ENCODE assay signal across 32 mouse cellular contexts in the genomic region with DNA sequence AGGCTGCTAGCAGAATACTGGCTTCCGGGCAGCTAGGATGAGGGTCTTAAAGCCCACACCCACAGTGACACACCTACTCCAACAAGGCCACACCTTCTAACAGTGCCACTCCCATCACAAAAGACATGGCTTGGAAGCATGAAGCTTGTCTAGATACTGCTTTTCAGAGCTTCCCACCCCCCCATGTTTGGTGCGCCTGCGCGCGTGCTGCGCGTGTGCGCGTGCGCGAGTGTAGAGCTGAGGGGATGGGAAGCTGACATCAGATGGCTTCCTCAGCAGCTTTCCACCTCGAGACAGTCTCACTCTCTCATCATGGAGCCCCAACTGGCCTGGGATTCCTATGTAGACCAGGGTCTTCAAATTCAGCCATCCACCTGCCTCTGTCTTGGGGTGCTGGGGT. TPM values are rescaled to one million over a fixed set of nuclear protein-coding genes. Genes with fewer than 3 reads are reported as not detected.
DNase-seq lines count a peak whose midpoint lies in the region; ATAC-seq and TF ChIP-seq lines count a peak whose summit lies in the region.
"Had no signal": no experiment of that assay in that cellular context is flagged by ENCODE, and none has a peak within 500 bp of the region (broad histone marks: within the 10 kb centered on the region; RNA-seq: fewer than 3 reads in every experiment).

No protein-coding gene starts in this region.

- H3K36me3 ChIP-seq in E14TG2a.4 (ENCODE audit: insufficient read depth, low read length) (peaks cover 50% of the 10 kb centered on the region), ES-Bruce4 (ENCODE audit: control insufficient read depth, insufficient read depth, low read length, poor library complexity, severe bottlenecking) (no peaks in the 10 kb centered on the region), ES-E14 (ENCODE audit: control insufficient read depth, insufficient read depth, low read length, poor library complexity, severe bottlenecking) (peaks cover 8% of the 10 kb centered on the region)
- peaks cover 14% of the 10 kb centered on the region for H3K36me3 ChIP-seq in kidney, embryonic 16.5 days (ENCODE audit: insufficient read depth, low read length)
- H3K36me3 ChIP-seq: G1E had no signal

- no peak for TF ChIP-seq POLR2A in ES-Bruce4 (IDR thresholded peaks at IDR 0.05; ENCODE audit: insufficient read depth, low read length)

- H3K4me1 ChIP-seq in E14TG2a.4 (replicated peaks; ENCODE audit: low read depth, low read length) (peaks cover 62% of the 10 kb centered on the region), ES-Bruce4 (ENCODE audit: control insufficient read depth, insufficient read depth, low read length) (peaks cover 11% of the 10 kb centered on the region), ES-E14 (ENCODE audit: control insufficient read depth in 2 of 2, insufficient read depth in 2 of 2, low read length in 2 of 2, poor library complexity in 1 of 2) (peaks cover 7 to 15% of the 10 kb centered on the region in 2 experiments; a peak in 3 of 4 replicates)
- no peaks in the 10 kb centered on the region for H3K4me1 ChIP-seq in kidney, embryonic 16.5 days (ENCODE audit: insufficient read depth, low read length)
- H3K4me1 ChIP-seq: embryonic facial prominence, embryonic 13.5 days; embryonic facial prominence, embryonic 15.5 days; forebrain, embryonic 12.5 days had no signal

- no peak for TF ChIP-seq CTCF in E14TG2a.4 (conservative IDR thresholded peaks at IDR 0.05; ENCODE audit: low read length)
- no peak for TF ChIP-seq CTCF in ES-Bruce4 (IDR thresholded peaks at IDR 0.05; ENCODE audit: low read depth, low read length)

- H3K27me3 ChIP-seq in E14TG2a.4 (ENCODE audit: insufficient read depth, low read length) (no peaks in the 10 kb centered on the region), ES-Bruce4 (ENCODE audit: control insufficient read depth, insufficient read depth, low read length, poor library complexity, severe bottlenecking) (no peaks in the 10 kb centered on the region)
- H3K27me3 ChIP-seq in kidney, embryonic 16.5 days (ENCODE audit: insufficient read depth, low read length) = no peaks in the 10 kb centered on the region
- H3K27me3 ChIP-seq: CH12.LX; embryonic facial prominence, embryonic 13.5 days; embryonic facial prominence, embryonic 15.5 days; forebrain, embryonic 12.5 days; Patski had no signal

- H3K27ac ChIP-seq in ES-Bruce4 (ENCODE audit: insufficient read depth, low read length) (no peak overlapping the region), ES-E14 (ENCODE audit: insufficient read depth, low read depth, low read length, poor library complexity, severe bottlenecking) (no peak overlapping the region)
- H3K27ac ChIP-seq in kidney, embryonic 16.5 days (ENCODE audit: low read length) = no peak overlapping the region
- H3K27ac ChIP-seq: embryonic facial prominence, embryonic 13.5 days; embryonic facial prominence, embryonic 15.5 days; forebrain, embryonic 10.5 days; forebrain, embryonic 12.5 days had no signal

- DNase-seq in ES-E14 (ENCODE audit: low read depth, low spot score) = no peak
- peak; percentile 73 for DNase-seq in WW6 (ENCODE audit: low read depth, low spot score)
- DNase-seq in B cell, adult 2 months = no peak
- DNase-seq in gastrocnemius, postnatal 4 days (ENCODE audit: low spot score in 2 of 2) = no peak
- DNase-seq in kidney, postnatal 25 days = no peak
- DNase-seq: adrenal gland, adult 2 months; adrenal gland, postnatal 10 days; adrenal gland, postnatal 25 days; cerebellum, adult 11 months; cerebellum, adult 18-20 months; cerebellum, adult 8-10 months; cerebellum, adult 9-11 months; cerebellum, postnatal 14 days; cerebellum, postnatal 36 days; embryo, embryonic 11 days had no signal

- H3K9ac ChIP-seq in ES-Bruce4 (ENCODE audit: low read depth, poor library complexity, severe bottlenecking) (0 out of 2 replicates have a peak overlapping the region, but pooled peaks have one; percentile 15), ES-E14 (ENCODE audit: insufficient read depth, low read depth, low read length, poor library complexity, severe bottlenecking) (peak overlapping the region; percentile 44; the same call in 1 of the 2 replicates)
- H3K9ac ChIP-seq in kidney, embryonic 16.5 days (replicated peaks; ENCODE audit: low read length) = no peak overlapping the region
- H3K9ac ChIP-seq: embryonic facial prominence, embryonic 13.5 days; embryonic facial prominence, embryonic 15.5 days; forebrain, embryonic 12.5 days had no signal

- TF ChIP-seq EP300 in ES-Bruce4 (IDR thresholded peaks at IDR 0.05; ENCODE audit: insufficient read depth, low read depth, low read length) = no peak

- 95% methylated on average over 12 of the region's 12 CpGs for WGBS in kidney, embryonic 16.5 days

- no peak for ATAC-seq in kidney, embryonic 16.5 days (ENCODE audit: low FRiP score, low TSS enrichment)
- ATAC-seq: CD4-positive, CD25-positive, alpha-beta regulatory T cell, adult 4 months; forebrain, embryonic 14.5 days; forebrain, embryonic 16.5 days; Patski had no signal

- peak overlapping the region; percentile 61 for H3K4me3 ChIP-seq in E14TG2a.4 (replicated peaks; ENCODE audit: low read length)
- peak overlapping the region; percentile 36 for H3K4me3 ChIP-seq in ES-Bruce4 (ENCODE audit: low read depth, low read length)
- H3K4me3 ChIP-seq in ES-E14 (ENCODE audit: insufficient read depth in 1 of 2, low read depth in 1 of 2, low read length in 2 of 2, poor library complexity in 1 of 2, severe bottlenecking in 1 of 2) = peak overlapping the region; percentile 39 to 41; a peak in 3 of 4 replicates
- no peak overlapping the region for H3K4me3 ChIP-seq in kidney, embryonic 16.5 days (ENCODE audit: low read length)
- H3K4me3 ChIP-seq: embryonic facial prominence, embryonic 13.5 days; embryonic facial prominence, embryonic 15.5 days; erythroblast, embryonic 14.5 days; forebrain, embryonic 10.5 days; forebrain, embryonic 12.5 days had no signal

- H3K9me3 ChIP-seq in E14TG2a.4 (ENCODE audit: low read length) = no peaks in the 10 kb centered on the region
- no peaks in the 10 kb centered on the region for H3K9me3 ChIP-seq in ES-Bruce4 (replicated peaks; ENCODE audit: control insufficient read depth, insufficient read depth, low read length, poor library complexity, severe bottlenecking)
- H3K9me3 ChIP-seq in ES-E14 (ENCODE audit: control insufficient read depth, insufficient read depth, low read depth, low read length) = no peaks in the 10 kb centered on the region
- H3K9me3 ChIP-seq in kidney, embryonic 16.5 days (ENCODE audit: low read length) = no peaks in the 10 kb centered on the region
- H3K9me3 ChIP-seq: embryonic facial prominence, embryonic 13.5 days; embryonic facial prominence, embryonic 15.5 days; forebrain, embryonic 10.5 days; forebrain, embryonic 12.5 days; G1E had no signal

- no peak overlapping the region for H3K4me2 ChIP-seq in kidney, embryonic 16.5 days (replicated peaks; ENCODE audit: low read depth, low read length)
- H3K4me2 ChIP-seq: embryonic facial prominence, embryonic 13.5 days; embryonic facial prominence, embryonic 15.5 days; forebrain, embryonic 12.5 days had no signal

- in situ Hi-C loops in ES-E14 (cut with MboI; ENCODE audit: low sequenced_read_pairs in 2 of 2, unreplicated experiment in 2 of 2) = no loop called here

TF ChIP-seq in ES-E14, 5 proteins besides CTCF, POLR2A, EP300 and RAD21:
- TF ChIP-seq MAFK (IDR thresholded peaks at IDR 0.05; ENCODE audit: insufficient read depth, low read depth, low read length) = no peak
- no peak for TF ChIP-seq ZNF384 (IDR thresholded peaks at IDR 0.05; ENCODE audit: low read depth, low read length)
- TF ChIP-seq CHD2 (IDR thresholded peaks at IDR 0.05; ENCODE audit: low read depth, low read length) = no peak
- TF ChIP-seq ZC3H11A (IDR thresholded peaks at IDR 0.05; ENCODE audit: borderline replicate concordance, low read depth, low read length) = no peak
- TF ChIP-seq HCFC1 (IDR thresholded peaks at IDR 0.05; ENCODE audit: borderline replicate concordance, insufficient read depth, low read length) = no peak

RNA-seq across cellular contexts. Expression of a gene that starts 16.8 kb away (rescaled TPM):
- polyA plus RNA-seq in ES-Bruce4 (2011; ENCODE audit: insufficient read depth, insufficient read length, low read depth, missing spikeins) = 1.2 and 2.8 TPM in 2 replicates
- 2.1 and 3.3 TPM in 2 replicates for total RNA-seq in ES-E14 (2012; rRNA removed)
- 1 to 10 TPM; 2.4 to 3.4 TPM for total RNA-seq in gastrocnemius, postnatal 4 days (2021)
- polyA plus RNA-seq in kidney, embryonic 16.5 days (2015; fragmentation: Nextera tagmentation; extraction: Ambion mirVana) = 4.1 TPM in 2 replicates
- polyA plus RNA-seq: erythroblast, embryonic 14.5 days; G1E had no signal

RNA-seq across cellular contexts. Expression of a gene that starts 38.4 kb away (rescaled TPM):
- polyA plus RNA-seq in ES-Bruce4 (2011; ENCODE audit: insufficient read depth, insufficient read length, low read depth, missing spikeins) = 13.4 and 15.4 TPM in 2 replicates
- total RNA-seq in ES-E14 (2012; rRNA removed) = 5.8 and 7.3 TPM in 2 replicates
- 1 to 10 TPM; 4.4 to 5.3 TPM for total RNA-seq in gastrocnemius, postnatal 4 days (2021)
- 5.8 and 6.6 TPM in 2 replicates for polyA plus RNA-seq in kidney, embryonic 16.5 days (2015; fragmentation: Nextera tagmentation; extraction: Ambion mirVana)
- polyA plus RNA-seq: erythroblast, embryonic 14.5 days had no signal

RNA-seq across cellular contexts. Expression of a gene that starts 50.6 kb away (rescaled TPM):
- 98.0 and 103 TPM in 2 replicates for polyA plus RNA-seq in ES-Bruce4 (2011; ENCODE audit: insufficient read depth, insufficient read length, low read depth, missing spikeins)
- total RNA-seq in ES-E14 (2012; rRNA removed) = 120 and 126 TPM in 2 replicates
- total RNA-seq in gastrocnemius, postnatal 4 days (2021) = 100 to 1,000 TPM; 140 to 141 TPM
- polyA plus RNA-seq in kidney, embryonic 16.5 days (2015; fragmentation: Nextera tagmentation; extraction: Ambion mirVana) = 15.8 and 16.5 TPM in 2 replicates

RNA-seq across cellular contexts. Expression of a gene that starts 55.9 kb away (rescaled TPM):
- polyA plus RNA-seq in ES-Bruce4 (2011; ENCODE audit: insufficient read depth, insufficient read length, low read depth, missing spikeins) = not detected in 2 replicates
- 0.26 and 0.71 TPM in 2 replicates for total RNA-seq in ES-E14 (2012; rRNA removed)
- total RNA-seq in gastrocnemius, postnatal 4 days (2021) = not detected
- 1.6 and 2.1 TPM in 2 replicates for polyA plus RNA-seq in kidney, embryonic 16.5 days (2015; fragmentation: Nextera tagmentation; extraction: Ambion mirVana)
- total RNA-seq: adrenal gland, postnatal 25 days; adrenal gland, postnatal 4 days; CH12.LX; common myeloid progenitor, adult 5-6 weeks had no signal
- polyA plus RNA-seq: adrenal gland, adult 2 months; erythroblast, embryonic 14.5 days; frontal cortex, adult 2 months; G1E had no signal

RNA-seq across cellular contexts. Expression of a gene that starts 56.0 kb away (rescaled TPM):
- polyA plus RNA-seq in ES-Bruce4 (2011; ENCODE audit: insufficient read depth, insufficient read length, low read depth, missing spikeins) = 12.0 and 13.7 TPM in 2 replicates
- total RNA-seq in ES-E14 (2012; rRNA removed) = 13.1 and 16.3 TPM in 2 replicates
- 1 to 10 TPM; 4.8 to 5.6 TPM for total RNA-seq in gastrocnemius, postnatal 4 days (2021)
- polyA plus RNA-seq in kidney, embryonic 16.5 days (2015; fragmentation: Nextera tagmentation; extraction: Ambion mirVana) = 12.5 and 13.6 TPM in 2 replicates
- polyA plus RNA-seq: erythroblast, embryonic 14.5 days had no signal
